Mouse (Mus musculus) megakaryocyte, embryonic 14.5 days (primary cell): Measurements from ENCODE around the gene Anapc11.

Source experiments
- FLI1 ChIP-seq: IDR thresholded peaks from 2 replicates; pipeline ENCODE4 v1.6.1; 2012; ENCODE audit warnings: low read length, inconsistent platforms, mixed read lengths
- GATA1 ChIP-seq: IDR thresholded peaks from 3 replicates; pipeline ENCODE4 v1.6.1; 2012; ENCODE audit warnings: mixed read lengths, low read length, inconsistent platforms, borderline replicate concordance

DNA sequence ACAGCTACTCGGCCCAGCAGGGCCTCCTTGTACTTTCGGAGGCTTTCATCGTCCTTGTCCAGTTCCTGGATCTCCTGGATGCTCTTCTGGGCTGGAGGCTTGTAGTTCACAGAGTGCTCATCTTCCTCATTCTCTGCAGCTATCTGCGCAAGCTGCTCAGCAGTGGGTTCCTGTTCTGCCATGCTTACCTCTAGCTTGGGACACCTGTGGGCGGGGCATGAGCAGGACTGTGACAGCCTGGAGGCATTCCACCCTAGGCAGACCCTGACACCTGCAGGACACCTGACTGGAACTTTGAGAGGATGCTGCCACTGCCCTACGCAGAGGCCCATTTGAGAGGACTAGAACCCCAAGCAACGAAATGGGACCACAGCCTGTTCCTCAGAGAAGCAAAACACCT is 18.0 kb upstream of the Anapc11 start:
- TF ChIP-seq FLI1 (no peak), GATA1 (no peak)
